Mouse (Mus musculus) liver, embryonic 14.5 days (tissue): ENCODE data around the gene Rbm4. TPM values are rescaled to one million over a fixed set of nuclear protein-coding genes. Genes with fewer than 3 reads are reported as not detected.

Experiments
- ATAC-seq: fragments of 200-750 bp; cut with Nextera tagmentation; 2 replicates; pipeline ENCODE4 v1.8.0; 2017; ENCODE audit warnings: moderate number of reproducible peaks, mild to moderate bottlenecking, moderate library complexity; ENCODE audit not compliant: insufficient read depth
- DNase-seq, 3 experiments: peaks; one replicate each; pipeline ENCODE4 v3.0.0-alpha.2; 2012 to 2013; ENCODE audit warnings: low read depth in 3 of 3, low spot score in 3 of 3
- H3K27ac ChIP-seq: fragments of 300-500 bp; sonication (generic); 2 replicates; pipeline ENCODE4 v1.5.1; 2014; ENCODE audit warnings: moderate library complexity, mild to moderate bottlenecking, control low read depth, inconsistent platforms
- H3K27me3 ChIP-seq: fragments of 300-500 bp; sonication (generic); 2 replicates; pipeline ENCODE4 v1.6.1; 2014; ENCODE audit warnings: mild to moderate bottlenecking, low read length, moderate library complexity; ENCODE audit not compliant: control insufficient read depth, insufficient read depth
- H3K36me3 ChIP-seq: fragments of 300-500 bp; sonication (generic); replicated peaks from 2 replicates; pipeline ENCODE4 v1.6.1; 2014; ENCODE audit warnings: low read depth; ENCODE audit not compliant: control insufficient read depth, insufficient read depth
- H3K4me1 ChIP-seq, 2 experiments: fragments of 200-500 bp in 1 of 2; fragments of 300-500 bp in 1 of 2; sonication (generic) in 1 of 2; replicated peaks; 2 replicates each; pipeline ENCODE4 v1.6.1; 2012 to 2014; ENCODE audit warnings: antibody characterized with exemption in 1 of 2, inconsistent platforms in 1 of 2, low read length in 1 of 2; ENCODE audit not compliant: control insufficient read depth in 2 of 2, insufficient read depth in 2 of 2
- H3K4me2 ChIP-seq: fragments of 300-500 bp; sonication (generic); 2 replicates; pipeline ENCODE4 v1.6.1; 2014; ENCODE audit warnings: low read depth, mild to moderate bottlenecking, control low read depth, moderate library complexity
- H3K4me3 ChIP-seq, 2 experiments: fragments of 200-500 bp in 1 of 2; fragments of 300-500 bp in 1 of 2; sonication (generic) in 1 of 2; 2 replicates each; pipeline ENCODE4 v1.5.1; 2012 to 2014; ENCODE audit warnings: low read depth in 2 of 2, low read length in 2 of 2, mild to moderate bottlenecking in 2 of 2, control low read depth in 1 of 2, inconsistent platforms in 1 of 2, moderate library complexity in 1 of 2; ENCODE audit not compliant: insufficient read depth in 1 of 2
- H3K9ac ChIP-seq: fragments of 300-500 bp; sonication (generic); replicated peaks from 2 replicates; pipeline ENCODE4 v1.6.1; 2014; ENCODE audit warnings: mild to moderate bottlenecking, control low read depth, moderate library complexity
- H3K9me3 ChIP-seq: fragments of 300-500 bp; sonication (generic); 2 replicates; pipeline ENCODE4 v1.6.1; 2016; ENCODE audit warnings: low read length, mixed read lengths; ENCODE audit not compliant: control insufficient read depth
- CTCF ChIP-seq: IDR thresholded peaks from 2 replicates; pipeline ENCODE4 v1.5.1; 2016; ENCODE audit warnings: antibody characterized with exemption, low read depth, control low read depth
- EP300 ChIP-seq: IDR thresholded peaks from 2 replicates; pipeline ENCODE4 v1.6.1; 2016; ENCODE audit warnings: antibody characterized with exemption, low read depth
- WGBS: fragments of 180-500 bp; shearing (Covaris S2); extraction: QIAGEN DNeasy Blood & Tissue Kit; methylation state at CpG from one replicate; pipeline ENCODE4 v1.1.7; 2014; ENCODE audit not compliant: insufficient replicate concordance; 5-methylcytosine and 5-hydroxymethylcytosine counted together
- polyA plus RNA-seq, 2 experiments: library from polyadenylated mRNA; depleted of rRNA in 1 of 2; stranded (reverse) in 1 of 2; unstranded in 1 of 2; fragments of >200 nt; fragmentation: Nextera tagmentation in 1 of 2; extraction: Ambion mirVana in 1 of 2; gene quantifications; 2 replicates each; pipeline versions ENCODE4 v1.2.1 to v1.2.3; 2012 to 2014

The Rbm4 gene
- polyA plus RNA-seq, 2 experiments, result 22.1 to 27.9 TPM

- no peaks in the 10 kb centered on the region for H3K9me3 ChIP-seq
- ATAC-seq (no peak), DNase-seq (no peak)
- H3K27ac ChIP-seq, result no peak overlapping the region
- no peak overlapping the region for H3K9ac ChIP-seq
- TF ChIP-seq EP300 (no peak), CTCF (no peak)
- WGBS, result 85% methylated on average over 5 of the region's 5 CpGs
- peaks cover 16 to 19% of the 10 kb centered on the region in 2 experiments for H3K4me1 ChIP-seq
- no peak overlapping the region for H3K4me2 ChIP-seq
- no peak overlapping the region for H3K4me3 ChIP-seq
- no peaks in the 10 kb centered on the region for H3K27me3 ChIP-seq
- peaks cover 54% of the 10 kb centered on the region for H3K36me3 ChIP-seq
Measured at GRCm38 (mm10) chr19:4799083-4799482, 5.4 kb upstream of the Rbm4 start.

DNA sequence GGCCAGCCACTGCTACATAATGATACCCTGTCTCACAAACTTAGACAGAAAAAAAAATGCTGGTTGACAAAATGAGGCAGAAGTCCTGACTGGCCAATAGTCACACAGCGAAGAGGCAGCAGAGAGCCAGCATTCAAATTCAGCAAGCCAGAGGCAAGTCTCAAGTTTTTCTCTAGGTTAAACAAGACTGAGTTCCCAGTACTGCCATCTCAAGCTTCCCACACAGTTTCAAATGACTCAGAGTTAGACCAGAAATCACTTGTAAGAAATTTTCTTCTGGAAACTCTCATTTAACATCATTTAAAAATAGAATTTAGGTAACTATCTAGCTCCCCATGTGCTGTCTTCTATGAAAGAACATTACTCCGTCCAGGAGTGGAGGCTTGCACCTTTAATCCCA lies 4.1 kb upstream of the Rbm4 start:
- H3K4me3 ChIP-seq, result no peak overlapping the region
- no peak for ATAC-seq
- TF ChIP-seq CTCF, result no peak
- no peak for TF ChIP-seq EP300
- DNase-seq, result no peak
- no peak overlapping the region for H3K9ac ChIP-seq
- 88% methylated on average over 2 of the region's 2 CpGs for WGBS
- peaks cover 17 to 20% of the 10 kb centered on the region in 2 experiments for H3K4me1 ChIP-seq
- H3K27me3 ChIP-seq, result no peaks in the 10 kb centered on the region
- H3K4me2 ChIP-seq, result no peak overlapping the region
- H3K36me3 ChIP-seq, result peaks cover 43% of the 10 kb centered on the region
- H3K27ac ChIP-seq, result no peak overlapping the region
- H3K9me3 ChIP-seq, result no peaks in the 10 kb centered on the region

DNA sequence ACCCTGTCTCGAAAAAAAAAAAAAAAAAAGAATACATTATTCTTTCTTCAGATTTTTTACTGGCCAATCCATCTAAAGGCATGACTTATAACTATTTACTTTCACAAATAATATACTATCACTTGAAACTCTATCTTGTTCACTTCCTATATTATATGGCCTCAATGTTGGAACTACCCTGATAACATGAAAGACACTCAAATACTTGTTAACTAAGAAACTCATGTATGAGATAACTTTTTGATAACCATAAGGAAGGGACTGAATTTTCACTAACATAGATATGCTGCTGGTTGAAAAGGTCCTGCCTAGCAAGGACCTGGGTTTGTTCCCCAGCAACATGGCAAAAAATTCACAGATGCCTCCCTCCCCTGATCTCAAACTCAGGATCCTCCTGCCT lies 2.2 kb upstream of the Rbm4 start:
- Histone ChIP-seq H3K36me3 (peaks cover 37% of the 10 kb centered on the region), H3K9me3 (no peaks in the 10 kb centered on the region), H3K27me3 (no peaks in the 10 kb centered on the region), H3K27ac (no peak overlapping the region), H3K4me2 (no peak overlapping the region), H3K4me1 (peaks cover 22 to 26% of the 10 kb centered on the region in 2 experiments), H3K9ac (no peak overlapping the region; the same call in 1 of the 2 replicates), H3K4me3 (no peak overlapping the region)
- TF ChIP-seq CTCF (no peak), EP300 (no peak)
- 64% methylated on average over 1 of the region's 1 CpGs for WGBS
- ATAC-seq (no peak), DNase-seq (no peak)

- peak overlapping the region; percentile 95 to 98 for H3K4me3 ChIP-seq
- no peaks in the 10 kb centered on the region for H3K27me3 ChIP-seq
- H3K4me1 ChIP-seq, result peaks cover 26 to 29% of the 10 kb centered on the region in 2 experiments
- TF ChIP-seq CTCF, result no peak
- TF ChIP-seq EP300, result no peak
- no peaks in the 10 kb centered on the region for H3K9me3 ChIP-seq
- H3K4me2 ChIP-seq, result peak overlapping the region; percentile 96
- peaks cover 41% of the 10 kb centered on the region for H3K36me3 ChIP-seq
- 1% methylated on average over 16 of the region's 16 CpGs for WGBS
- ATAC-seq (peak; percentile 55; the same call in 1 of the 2 replicates), DNase-seq (no peak)
- peak overlapping the region; percentile 85 for H3K27ac ChIP-seq
- peak overlapping the region; percentile 91 for H3K9ac ChIP-seq
Measured at GRCm38 (mm10) chr19:4793281-4793830, 345 bp downstream of the Rbm4 start.

DNA sequence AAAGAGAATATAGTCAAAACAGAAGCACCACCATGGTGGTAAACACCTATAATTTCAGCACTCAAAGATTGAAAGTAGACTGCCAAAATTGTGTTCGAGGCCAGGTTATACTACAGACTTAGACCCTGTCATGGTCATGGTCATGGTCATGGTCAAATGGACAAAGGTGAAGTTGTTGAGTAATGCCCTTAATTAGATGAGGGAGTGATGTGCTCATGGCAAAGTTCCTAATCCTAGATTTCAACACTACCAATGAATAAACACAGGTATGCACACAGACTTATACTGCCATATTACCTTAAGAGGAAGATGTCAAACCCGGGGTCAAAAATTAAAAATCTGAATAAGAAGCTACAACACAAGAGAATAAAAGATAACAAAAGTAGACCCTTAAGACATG lies 7.4 kb downstream of the Rbm4 start:
- DNase-seq (no peak), ATAC-seq (no peak)
- Histone ChIP-seq H3K4me3 (no peak overlapping the region), H3K9ac (no peak overlapping the region), H3K27me3 (no peaks in the 10 kb centered on the region), H3K4me1 (peaks cover 3 to 4% of the 10 kb centered on the region in 2 experiments), H3K36me3 (peaks cover 94% of the 10 kb centered on the region), H3K27ac (no peak overlapping the region), H3K9me3 (no peaks in the 10 kb centered on the region), H3K4me2 (no peak overlapping the region)
- TF ChIP-seq EP300 (no peak), CTCF (no peak)
- WGBS, result 84% methylated on average over 2 of the region's 2 CpGs
